Mouse (Mus musculus): Measurements from ENCODE around the gene Tmem185a.
A peak's percentile ranks its signal among the peaks of the same experiment; 100 is the strongest.
"Not testable (repeated sequence)": the region's sequence is repeated elsewhere in the genome, so short reads cannot be mapped to it uniquely, and the experiment has no call there.

Tmem185a gene

DNA sequence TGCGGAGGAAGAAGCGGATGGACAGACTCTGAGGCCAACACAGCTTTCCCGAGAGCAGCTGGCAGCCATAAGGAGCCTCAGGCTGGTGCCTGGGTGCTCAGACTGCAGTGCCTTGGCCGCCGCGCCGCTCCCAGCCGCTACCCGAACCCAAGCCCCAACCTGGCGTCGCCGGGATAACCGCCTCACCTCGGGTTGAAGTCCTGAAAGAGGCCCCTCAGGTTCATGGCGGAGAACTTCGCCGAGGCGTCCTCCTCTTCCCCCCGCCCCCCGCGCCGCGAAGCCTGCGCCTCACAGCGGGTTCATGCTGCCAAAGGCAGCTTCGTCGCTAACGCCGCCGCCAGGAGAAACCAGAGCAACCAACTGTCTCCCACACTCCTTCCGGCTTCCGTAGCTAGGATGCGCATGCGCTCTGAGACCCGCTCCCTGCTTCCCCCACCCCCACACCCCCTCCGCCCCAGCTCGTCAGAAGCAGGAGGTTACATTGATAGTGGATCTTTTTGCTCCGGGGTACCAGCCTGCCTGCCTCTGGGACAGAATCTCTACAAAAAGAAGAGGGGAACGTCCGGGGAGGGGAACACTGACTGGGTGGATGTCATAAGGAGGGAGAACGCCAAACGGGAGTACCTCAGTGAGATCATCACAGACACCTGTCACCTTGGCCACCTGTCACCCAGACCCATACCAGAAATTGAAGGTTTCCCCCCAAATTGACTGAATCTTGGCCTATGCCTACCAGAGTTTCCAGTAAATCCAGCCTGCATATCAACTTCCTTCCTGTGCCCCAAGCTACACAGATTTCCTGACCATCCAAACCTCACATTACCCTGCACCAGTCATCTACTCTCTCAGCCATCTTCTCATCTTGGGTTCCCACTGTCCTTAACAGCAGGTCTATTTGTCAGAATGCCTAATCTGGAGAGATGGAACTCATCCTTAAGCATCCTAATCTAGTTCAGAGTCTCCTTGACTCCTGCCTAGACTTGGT lies at the start of gene Tmem185a:
Gene Tmem185a (minus strand): TSS at position 389 of the 985 bp plus-strand sequence.
- DNase-seq (ENCODE audit: low read depth, low spot score) = peak; percentile 76

DNA sequence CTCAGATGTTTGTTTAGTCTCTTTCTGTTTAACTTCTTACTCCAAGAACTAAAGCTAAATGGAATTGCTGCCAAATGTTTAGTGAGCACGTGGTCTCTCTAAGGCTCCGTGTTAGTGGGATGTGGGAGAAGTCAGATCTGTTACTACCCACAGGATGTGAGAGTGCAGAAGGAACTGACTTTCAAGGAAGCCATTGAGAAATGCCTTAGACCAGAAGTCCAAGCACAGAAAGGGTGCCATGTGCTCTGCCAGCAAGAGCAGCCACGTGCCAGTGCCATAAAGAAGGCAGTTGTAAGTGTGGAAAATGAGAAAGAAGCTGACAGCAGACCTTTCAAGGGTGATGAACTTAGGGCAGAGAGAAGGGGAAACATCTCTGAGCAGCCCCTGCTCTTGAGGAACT lies 37.4 kb upstream of the Tmem185a start:
- not testable (repeated sequence) for DNase-seq (ENCODE audit: low read depth, low spot score)

DNA sequence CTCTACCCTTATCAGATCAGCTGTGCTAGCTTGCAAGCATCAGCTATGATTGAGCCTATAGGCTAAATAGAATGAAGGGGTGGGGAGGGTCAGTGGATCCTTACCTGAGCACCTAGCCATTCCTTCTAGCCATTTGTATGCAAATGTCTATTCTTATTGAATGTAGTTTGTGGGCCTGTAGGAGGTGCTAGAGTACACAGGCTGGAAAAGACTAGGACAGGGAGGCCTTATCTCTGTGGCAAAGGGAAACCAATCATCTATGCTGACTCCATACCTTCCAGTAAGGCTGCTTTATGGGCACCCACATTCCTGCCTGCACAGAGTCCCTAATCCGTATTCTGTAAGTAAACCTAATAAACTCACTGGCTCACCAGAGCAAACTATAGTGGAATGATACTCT lies 10.3 kb upstream of the Tmem185a start:
- DNase-seq (ENCODE audit: low read depth, low spot score) = not testable (repeated sequence)

DNA sequence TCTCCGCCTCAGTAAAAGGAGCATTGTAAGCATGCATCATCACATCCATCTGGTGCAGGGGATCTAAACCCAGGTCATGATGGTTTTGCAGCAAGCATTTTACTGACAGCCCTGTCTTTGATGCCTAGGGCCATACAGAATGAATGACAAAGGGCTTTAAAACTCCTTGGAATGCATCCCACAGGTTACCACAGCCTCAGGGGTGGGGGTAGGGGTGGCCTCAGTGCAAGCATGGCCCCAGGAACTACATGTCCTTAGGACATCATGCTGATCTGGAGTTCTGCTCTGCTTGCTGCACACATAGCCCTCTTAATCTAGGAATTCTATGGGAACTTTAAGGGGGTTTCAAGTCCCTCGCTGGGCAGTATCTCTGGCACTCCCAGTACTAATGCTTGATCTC lies 5.2 kb upstream of the Tmem185a start:
- no peak for DNase-seq (ENCODE audit: low read depth, low spot score)

DNA sequence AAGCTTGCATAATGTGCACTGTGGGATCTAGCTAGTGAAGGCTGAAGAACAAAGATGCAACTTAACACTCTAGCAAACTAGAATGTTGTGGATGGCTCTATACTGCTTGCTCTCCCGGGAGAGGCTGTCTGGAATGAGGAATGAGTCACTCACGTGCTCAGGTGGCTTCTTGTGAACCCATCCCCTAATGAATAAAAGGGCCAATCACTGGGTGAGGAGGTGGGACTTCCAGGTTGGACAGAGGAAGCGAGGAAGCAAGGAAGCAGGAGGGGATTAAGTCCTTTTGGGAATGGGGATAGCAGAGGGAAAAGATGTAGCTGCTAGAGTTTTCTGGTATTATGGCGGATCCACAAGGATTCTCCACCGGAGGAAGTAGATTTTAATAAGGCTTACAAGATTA lies 1.7 kb upstream of the Tmem185a start:
- DNase-seq (ENCODE audit: low read depth, low spot score) = no peak

DNA sequence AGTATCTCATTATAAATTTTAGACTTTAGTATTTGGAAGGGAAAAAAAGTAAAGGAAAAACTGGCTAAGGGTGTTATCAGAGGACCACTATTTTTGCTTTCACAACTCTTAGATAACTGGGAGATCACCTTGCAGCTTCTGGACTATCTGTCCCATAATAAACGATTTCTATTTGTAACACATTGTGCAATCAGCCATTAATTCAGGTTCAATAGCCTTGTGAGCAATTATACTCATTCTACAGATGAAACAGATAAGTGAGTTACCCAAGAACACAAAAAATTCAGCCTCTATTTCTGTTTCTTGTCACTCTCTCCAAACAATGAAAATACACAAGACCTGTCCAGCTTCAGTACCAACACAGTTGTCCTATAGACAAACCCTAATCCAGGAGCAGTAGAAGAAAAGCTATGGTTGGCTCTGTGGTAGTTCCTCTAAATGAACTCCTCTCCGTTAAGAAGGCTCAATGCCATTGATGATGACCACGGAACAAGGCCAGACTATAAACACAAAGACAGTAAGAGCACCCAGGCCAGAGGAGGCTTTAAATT lies 1.7 kb downstream of the Tmem185a start:
- no peak for DNase-seq (ENCODE audit: low read depth, low spot score)

DNA sequence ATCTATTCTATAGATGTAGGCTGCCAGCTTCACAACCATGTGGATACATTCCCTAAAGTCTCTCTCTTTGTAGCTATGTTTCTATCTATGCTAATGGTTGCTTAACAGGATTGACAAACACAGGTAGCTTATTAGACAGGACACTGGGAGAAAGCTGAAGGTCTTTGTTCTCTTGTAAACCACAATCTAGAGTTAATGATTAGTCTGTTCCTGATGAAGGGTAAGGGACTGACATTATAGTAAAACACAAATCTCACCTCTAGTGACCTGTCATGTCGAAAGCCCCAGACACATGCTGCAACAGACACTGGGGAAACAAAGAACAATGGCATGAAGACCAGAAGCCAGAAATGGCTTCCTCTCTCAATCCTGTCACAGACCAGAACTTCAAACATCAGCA lies 10.1 kb downstream of the Tmem185a start:
- DNase-seq (ENCODE audit: low read depth, low spot score) = no peak

DNA sequence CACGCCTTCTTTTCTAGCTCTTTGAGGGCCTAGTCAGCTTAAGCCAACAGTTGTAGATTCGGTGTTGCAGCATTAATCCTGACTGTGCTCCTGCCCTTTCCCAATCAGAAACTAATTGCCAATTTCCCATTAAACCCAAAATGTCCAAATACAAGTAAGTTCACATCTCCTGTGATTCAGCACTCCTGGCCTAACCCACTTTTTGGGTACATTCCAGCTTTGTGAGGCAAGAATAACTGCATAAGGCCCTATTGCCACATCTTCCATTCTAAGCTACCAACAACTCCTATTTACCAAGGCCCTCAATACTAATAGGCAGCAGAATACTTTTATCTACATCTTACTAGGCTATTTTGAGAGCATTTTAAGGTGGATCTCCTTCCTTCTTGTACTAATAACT lies 11.5 kb downstream of the Tmem185a start:
- no peak for DNase-seq (ENCODE audit: low read depth, low spot score)

DNA sequence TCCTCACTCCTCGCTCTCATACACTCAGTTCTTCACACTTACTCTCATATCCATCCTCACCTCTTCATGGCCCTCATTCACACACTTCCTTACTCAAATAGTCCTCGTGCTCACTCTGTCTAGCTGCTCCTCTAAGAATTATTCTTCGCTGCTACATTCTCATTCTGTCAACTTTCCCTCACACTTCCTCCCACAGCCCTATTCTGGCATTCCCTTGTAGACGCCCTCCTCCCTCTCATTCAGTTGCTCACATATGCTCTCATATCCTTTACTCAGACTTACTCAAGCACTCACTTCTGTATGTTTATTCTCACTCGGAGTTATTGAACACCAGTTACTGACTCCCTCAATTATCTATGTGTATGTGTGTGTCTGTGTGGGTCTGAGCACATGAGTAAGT lies 13.4 kb downstream of the Tmem185a start:
- DNase-seq (ENCODE audit: low read depth, low spot score) = peak; percentile 55

DNA sequence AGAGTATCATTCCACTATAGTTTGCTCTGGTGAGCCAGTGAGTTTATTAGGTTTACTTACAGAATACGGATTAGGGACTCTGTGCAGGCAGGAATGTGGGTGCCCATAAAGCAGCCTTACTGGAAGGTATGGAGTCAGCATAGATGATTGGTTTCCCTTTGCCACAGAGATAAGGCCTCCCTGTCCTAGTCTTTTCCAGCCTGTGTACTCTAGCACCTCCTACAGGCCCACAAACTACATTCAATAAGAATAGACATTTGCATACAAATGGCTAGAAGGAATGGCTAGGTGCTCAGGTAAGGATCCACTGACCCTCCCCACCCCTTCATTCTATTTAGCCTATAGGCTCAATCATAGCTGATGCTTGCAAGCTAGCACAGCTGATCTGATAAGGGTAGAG lies 24.6 kb downstream of the Tmem185a start:
- DNase-seq (ENCODE audit: low read depth, low spot score) = not testable (repeated sequence)

DNA sequence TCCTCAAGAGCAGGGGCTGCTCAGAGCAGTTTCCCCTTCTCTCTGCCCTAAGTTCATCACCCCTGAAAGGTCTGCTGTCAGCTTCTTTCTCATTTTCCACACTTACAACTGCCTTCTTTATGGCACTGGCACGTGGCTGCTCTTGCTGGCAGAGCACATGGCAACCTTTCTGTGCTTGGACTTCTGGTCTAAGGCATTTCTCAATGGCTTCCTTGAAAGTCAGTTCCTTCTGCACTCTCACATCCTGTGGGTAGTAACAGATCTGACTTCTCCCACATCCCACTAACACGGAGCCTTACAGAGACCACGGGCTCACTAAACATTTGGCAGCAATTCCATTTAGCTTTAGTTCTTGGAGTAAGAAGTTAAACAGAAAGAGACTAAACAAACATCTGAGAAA lies 51.5 kb downstream of the Tmem185a start:
- not testable (repeated sequence) for DNase-seq (ENCODE audit: low read depth, low spot score)
